In genomic region chr8:22039468-22040152, GRCm38 (mm10) we compare ENCODE assay signal across 7 mouse cellular contexts. TPM values are rescaled to one million over a fixed set of nuclear protein-coding genes. Genes with fewer than 3 reads are reported as not detected.
DNase-seq lines count a peak whose midpoint lies in the region; ATAC-seq and TF ChIP-seq lines count a peak whose summit lies in the region.

No protein-coding gene starts in this region.

- H3K9me3 ChIP-seq in intestine, postnatal 0 days (ENCODE audit: control insufficient read depth) = no peaks in the 10 kb centered on the region

- H3K9ac ChIP-seq in intestine, postnatal 0 days (ENCODE audit: low read depth, low read length) = no peak overlapping the region

- peak; percentile 38 for DNase-seq in urinary bladder, postnatal 14 days (ENCODE audit: low spot score)
- no peak for DNase-seq in urinary bladder, postnatal 10 days (ENCODE audit: low spot score)
- DNase-seq in lung, postnatal 4 days = peak; percentile 48 to 71
- DNase-seq in right cerebral cortex, postnatal 25 days = no peak
- no peak for DNase-seq in layer of hippocampus, postnatal 10 days (ENCODE audit: low spot score in 2 of 2)
- no peak for DNase-seq in thymus, adult 18-20 months

- H3K4me1 ChIP-seq in intestine, postnatal 0 days (replicated peaks; ENCODE audit: control insufficient read depth, insufficient read depth, low read length) = no peaks in the 10 kb centered on the region

- H3K27me3 ChIP-seq in intestine, postnatal 0 days (replicated peaks; ENCODE audit: control insufficient read depth, insufficient read depth, low read length) = no peaks in the 10 kb centered on the region

- H3K36me3 ChIP-seq in intestine, postnatal 0 days (ENCODE audit: control insufficient read depth, insufficient read depth) = no peaks in the 10 kb centered on the region

- H3K4me3 ChIP-seq in intestine, postnatal 0 days (ENCODE audit: low read depth, low read length) = peak overlapping the region; percentile 17

- WGBS in intestine, postnatal 0 days = 11% methylated on average over 15 of the region's 15 CpGs

- ATAC-seq in intestine, postnatal 0 days = peak; percentile 73

- H3K4me2 ChIP-seq in intestine, postnatal 0 days (replicated peaks; ENCODE audit: low read depth) = peak overlapping the region; percentile 60

- TF ChIP-seq CTCF in intestine, postnatal 0 days (IDR thresholded peaks at IDR 0.05; ENCODE audit: low read depth) = no peak

- H3K27ac ChIP-seq in intestine, postnatal 0 days (ENCODE audit: low read depth, low read length) = no peak overlapping the region

RNA-seq across cellular contexts. Expression of gene Atp7b, which starts 20.5 kb away (rescaled TPM):
- 3.0 and 3.9 TPM in 2 replicates for polyA plus RNA-seq in intestine, postnatal 0 days (2015; fragmentation: Nextera tagmentation; extraction: Ambion mirVana)
- 1 to 10 TPM; 3.7 to 4.2 TPM for total RNA-seq in layer of hippocampus, postnatal 10 days (2021)

RNA-seq across cellular contexts. Expression of gene Alg11, which starts 20.9 kb away (rescaled TPM):
- polyA plus RNA-seq in intestine, postnatal 0 days (2015; fragmentation: Nextera tagmentation; extraction: Ambion mirVana) = 12.1 and 12.4 TPM in 2 replicates
- 10 to 100 TPM; 26.7 to 33.2 TPM for total RNA-seq in layer of hippocampus, postnatal 10 days (2021)

Comparison
In these comparisons a context has a peak if more than half of its experiments do, and no peak if none do; other contexts are left out.
1. DNase-seq: peak in urinary bladder, postnatal 14 days (single experiment) and lung, postnatal 4 days (2 of 2); none in urinary bladder, postnatal 10 days (single experiment), right cerebral cortex, postnatal 25 days (single experiment), layer of hippocampus, postnatal 10 days (0 of 2) and thymus, adult 18-20 months (0 of 2).